Mouse (Mus musculus): ENCODE data around the gene Chac1.

DNA sequence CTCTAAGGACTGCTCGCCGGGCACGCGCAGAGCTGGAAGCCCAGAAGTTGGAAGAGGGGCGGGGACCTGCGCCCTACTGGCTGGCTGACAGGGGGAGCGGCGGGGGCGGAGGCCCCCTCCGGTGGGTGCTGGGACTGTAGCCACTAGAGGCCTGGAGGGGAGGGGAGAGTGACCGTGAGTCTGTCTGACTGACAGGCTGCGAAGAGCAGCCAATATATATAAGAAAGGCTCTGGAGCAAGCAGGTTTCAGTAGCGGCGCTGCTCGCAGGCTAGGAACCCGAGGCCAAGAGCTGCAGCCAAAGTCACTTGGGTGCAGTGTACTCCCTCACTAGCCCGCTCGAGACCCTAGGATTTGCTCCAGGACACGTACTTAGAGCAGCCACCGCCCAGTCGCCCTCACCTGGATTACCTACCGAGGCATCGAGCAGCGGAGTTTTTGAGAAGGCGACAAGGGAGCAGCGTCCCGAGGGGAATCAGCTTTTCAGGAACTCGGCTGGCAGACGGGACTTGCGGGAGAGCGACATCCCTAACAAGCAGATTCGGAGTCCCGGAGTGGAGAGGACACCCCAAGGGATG, 25.4 kb upstream of the Chac1 start, which contains the start of gene Dll4:
- no peak for TF ChIP-seq CTCF (IDR thresholded peaks at IDR 0.05; ENCODE audit: low read depth)
- no peak for TF ChIP-seq EP300 (IDR thresholded peaks at IDR 0.05; ENCODE audit: low read depth)
